ENCODE assay signal across 8 mouse cellular contexts in the genomic region with DNA sequence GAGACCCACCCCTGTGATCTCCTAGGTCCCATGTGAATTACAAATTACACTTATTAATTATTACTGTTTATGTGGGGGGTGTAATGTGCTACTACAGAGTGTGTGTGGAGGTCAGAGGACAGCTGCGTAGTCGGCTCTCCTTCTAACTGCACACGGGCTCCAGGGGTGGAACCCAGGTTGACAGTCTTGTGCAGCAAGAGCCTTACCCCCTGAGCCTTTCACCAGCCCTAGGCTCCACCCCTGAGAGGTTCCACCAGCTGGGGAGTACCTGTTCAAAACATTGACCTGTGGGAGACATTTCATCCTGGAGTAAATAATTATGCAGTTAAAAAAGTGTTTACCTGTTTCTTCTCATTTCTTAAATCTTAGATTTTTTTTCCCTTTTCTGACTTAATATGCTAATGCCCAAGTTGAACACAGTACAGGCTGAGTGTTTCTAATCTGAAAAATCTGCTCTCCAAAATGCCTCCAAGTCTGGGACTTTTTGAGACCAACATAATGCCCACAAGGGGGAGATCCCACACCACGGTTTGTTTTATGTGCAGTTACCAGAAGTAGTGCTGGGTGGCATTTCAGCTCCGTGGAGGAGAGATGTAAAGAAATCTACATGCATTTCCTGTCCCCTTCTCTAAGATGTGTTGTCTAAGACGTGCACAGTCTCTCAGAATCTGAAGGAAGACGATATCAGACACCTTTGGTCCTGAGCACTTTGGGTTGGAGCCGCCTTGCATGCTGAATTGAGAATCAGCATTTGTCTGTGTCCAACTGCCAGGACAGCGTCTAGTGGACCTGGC. TPM values are rescaled to one million over a fixed set of nuclear protein-coding genes. Genes with fewer than 3 reads are reported as not detected.
A peak's percentile ranks its signal among the peaks of the same experiment; 100 is the strongest.
DNase-seq lines count a peak whose midpoint lies in the region; ATAC-seq and TF ChIP-seq lines count a peak whose summit lies in the region.

No protein-coding gene starts in this region.

- no peaks in the 10 kb centered on the region for H3K9me3 ChIP-seq in embryonic facial prominence, embryonic 12.5 days
- no peaks in the 10 kb centered on the region for H3K9me3 ChIP-seq in intestine, postnatal 0 days (ENCODE audit: control insufficient read depth)
- H3K9me3 ChIP-seq in stomach, embryonic 15.5 days: no peaks in the 10 kb centered on the region

- TF ChIP-seq CTCF in intestine, postnatal 0 days (IDR thresholded peaks at IDR 0.05; ENCODE audit: low read depth): peak; percentile 63

- H3K4me1 ChIP-seq in embryonic facial prominence, embryonic 12.5 days: 0 out of 2 replicates have a peak, but pooled peaks cover 5% of the 10 kb centered on the region
- H3K4me1 ChIP-seq in intestine, postnatal 0 days (replicated peaks; ENCODE audit: control insufficient read depth, insufficient read depth, low read length): no peaks in the 10 kb centered on the region; the same call in 1 of the 2 replicates
- peaks cover 8% of the 10 kb centered on the region for H3K4me1 ChIP-seq in stomach, embryonic 15.5 days

- H3K36me3 ChIP-seq in embryonic facial prominence, embryonic 12.5 days: no peaks in the 10 kb centered on the region
- H3K36me3 ChIP-seq in intestine, postnatal 0 days (ENCODE audit: control insufficient read depth, insufficient read depth): no peaks in the 10 kb centered on the region
- H3K36me3 ChIP-seq in stomach, embryonic 15.5 days: no peaks in the 10 kb centered on the region

- ATAC-seq in embryonic facial prominence, embryonic 12.5 days (ENCODE audit: insufficient number of reproducible peaks, insufficient read depth, low FRiP score, low TSS enrichment): no peak; the same call in 1 of the 2 replicates
- no peak for ATAC-seq in intestine, postnatal 0 days
- no peak for ATAC-seq in stomach, embryonic 15.5 days (ENCODE audit: insufficient read depth, low FRiP score, low read depth)

- DNase-seq in 3134 (ENCODE audit: extremely low read depth, insufficient read length, low spot score): peak; percentile 20
- peak; percentile 86 for DNase-seq in CD4-positive, CD25-positive, alpha-beta regulatory T cell, adult 2 months (ENCODE audit: low read depth, low spot score)
- DNase-seq in lung, postnatal 10 days: peak; percentile 29
- no peak for DNase-seq in gastrocnemius, postnatal 10 days
- no peak for DNase-seq in urinary bladder, adult 18-20 months (ENCODE audit: low spot score in 2 of 2)

- no peaks in the 10 kb centered on the region for H3K27me3 ChIP-seq in embryonic facial prominence, embryonic 12.5 days
- no peaks in the 10 kb centered on the region for H3K27me3 ChIP-seq in intestine, postnatal 0 days (replicated peaks; ENCODE audit: control insufficient read depth, insufficient read depth, low read length)
- H3K27me3 ChIP-seq in stomach, embryonic 15.5 days (replicated peaks): no peaks in the 10 kb centered on the region

- WGBS in embryonic facial prominence, embryonic 12.5 days: 36% methylated on average over 9 of the region's 9 CpGs
- WGBS in intestine, postnatal 0 days: 27% methylated on average over 9 of the region's 9 CpGs
- WGBS in stomach, embryonic 15.5 days: 25% methylated on average over 9 of the region's 9 CpGs

- H3K4me2 ChIP-seq in embryonic facial prominence, embryonic 12.5 days (replicated peaks): peak overlapping the region; percentile 26
- peak overlapping the region; percentile 50 for H3K4me2 ChIP-seq in intestine, postnatal 0 days (replicated peaks; ENCODE audit: low read depth)
- H3K4me2 ChIP-seq in stomach, embryonic 15.5 days: peak overlapping the region; percentile 26

- H3K27ac ChIP-seq in embryonic facial prominence, embryonic 12.5 days: no peak overlapping the region
- H3K27ac ChIP-seq in intestine, postnatal 0 days (ENCODE audit: low read depth, low read length): peak overlapping the region; percentile 57
- peak overlapping the region; percentile 57; the same call in 1 of the 2 replicates for H3K27ac ChIP-seq in stomach, embryonic 15.5 days

- H3K4me3 ChIP-seq in embryonic facial prominence, embryonic 12.5 days: no peak overlapping the region
- no peak overlapping the region for H3K4me3 ChIP-seq in intestine, postnatal 0 days (ENCODE audit: low read depth, low read length)
- H3K4me3 ChIP-seq in stomach, embryonic 15.5 days (replicated peaks): no peak overlapping the region

- H3K9ac ChIP-seq in embryonic facial prominence, embryonic 12.5 days: no peak overlapping the region
- H3K9ac ChIP-seq in intestine, postnatal 0 days (ENCODE audit: low read depth, low read length): no peak overlapping the region
- no peak overlapping the region for H3K9ac ChIP-seq in stomach, embryonic 15.5 days

RNA-seq across cellular contexts. Expression of a gene that starts 9.3 kb away (rescaled TPM):
- polyA plus RNA-seq in embryonic facial prominence, embryonic 12.5 days (2016; fragmentation: Nextera tagmentation; extraction: Ambion mirVana): 7.4 and 7.7 TPM in 2 replicates
- polyA plus RNA-seq in intestine, postnatal 0 days (2015; fragmentation: Nextera tagmentation; extraction: Ambion mirVana): 23.3 and 24.6 TPM in 2 replicates
- 14.9 and 15.5 TPM in 2 replicates for polyA plus RNA-seq in stomach, embryonic 15.5 days (2015; fragmentation: Nextera tagmentation; extraction: Ambion mirVana)
- 10 to 100 TPM; 44.6 to 46.1 TPM for total RNA-seq in gastrocnemius, postnatal 10 days (2021)

Comparison
In these comparisons a context has a peak if more than half of its experiments do, and no peak if none do; other contexts are left out.
1. DNase-seq: peak in 3134 (single experiment), CD4-positive, CD25-positive, alpha-beta regulatory T cell, adult 2 months (single experiment) and lung, postnatal 10 days (single experiment); none in gastrocnemius, postnatal 10 days (single experiment) and urinary bladder, adult 18-20 months (0 of 2).
2. Peak in every context shown above with its lines, with median percentiles within 50 percentile points of each other: H3K4me2 ChIP-seq.